Mouse (Mus musculus): ENCODE measurements around the gene Gm3633. TPM values are rescaled to one million over a fixed set of nuclear protein-coding genes. Genes with fewer than 3 reads are reported as not detected.
"Not testable (repeated sequence)": the region's sequence is repeated elsewhere in the genome, so short reads cannot be mapped to it uniquely, and the experiment has no call there.

The Gm3633 gene
- polyA plus RNA-seq (2015; fragmentation: Nextera tagmentation; extraction: Ambion mirVana) = not detected in 2 replicates

- H3K27ac ChIP-seq; H3K4me2 ChIP-seq (replicated peaks); H3K9ac ChIP-seq (replicated peaks); H3K36me3 ChIP-seq; H3K4me1 ChIP-seq (replicated peaks); H3K4me3 ChIP-seq (replicated peaks); H3K9me3 ChIP-seq; H3K27me3 ChIP-seq; ATAC-seq: not testable (repeated sequence)
- WGBS = 67% methylated on average over 1 of the region's 2 CpGs
These were observed at the start of gene Gm3633 for GRCm38 (mm10) chr14:42641817-42642216. TSS of gene Gm3633 (minus strand) at chr14:42641917.

GRCm38 (mm10) chr14:42655638-42656037 is 13.9 kb upstream of the Gm3633 start, which contains the start of gene Gm10378:
TSS of gene Gm10378 (plus strand) at chr14:42655938.
- ATAC-seq; H3K9ac ChIP-seq (replicated peaks); H3K27me3 ChIP-seq; H3K27ac ChIP-seq; H3K36me3 ChIP-seq; H3K4me3 ChIP-seq (replicated peaks); H3K9me3 ChIP-seq; H3K4me2 ChIP-seq (replicated peaks); H3K4me1 ChIP-seq (replicated peaks): not testable (repeated sequence)
- WGBS = no CpG with 5 or more reads among the region's 1 CpGs

GRCm38 (mm10) chr14:42599782-42600181 is 41.9 kb downstream of the Gm3633 start, which contains the start of gene Gm17124:
TSS of gene Gm17124 (minus strand) at chr14:42599882.
- H3K36me3 ChIP-seq; H3K4me2 ChIP-seq (replicated peaks); H3K27me3 ChIP-seq; ATAC-seq; H3K4me3 ChIP-seq (replicated peaks); H3K27ac ChIP-seq; H3K9ac ChIP-seq (replicated peaks); H3K4me1 ChIP-seq (replicated peaks); H3K9me3 ChIP-seq: not testable (repeated sequence)
- WGBS = no CpG with 5 or more reads among the region's 3 CpGs

Small RNA genes lying within 50 kb of the gene (microRNA-seq; reads per million reads assigned to microRNA genes)
- gene Gm23620 (not detected), gene Gm25228 (not detected)

Other genes with a start within 250 kb of the Gm3633 start
- not detected in 2 replicates for gene Gm8005, start 202.2 kb downstream of the Gm3633 start, polyA plus RNA-seq (2015; fragmentation: Nextera tagmentation; extraction: Ambion mirVana)
- gene Gm8011, start 178.0 kb downstream of the Gm3633 start, polyA plus RNA-seq (2015; fragmentation: Nextera tagmentation; extraction: Ambion mirVana) = not detected in 2 replicates
- gene Gm8020, start 139.6 kb downstream of the Gm3633 start, polyA plus RNA-seq (2015; fragmentation: Nextera tagmentation; extraction: Ambion mirVana) = not detected in 2 replicates
- not detected in 2 replicates for gene Gm8024, start 117.6 kb downstream of the Gm3633 start, polyA plus RNA-seq (2015; fragmentation: Nextera tagmentation; extraction: Ambion mirVana)
- not detected in 2 replicates for gene Gm17124, start 42.0 kb downstream of the Gm3633 start, polyA plus RNA-seq (2015; fragmentation: Nextera tagmentation; extraction: Ambion mirVana)
- gene Gm10378, start 14.0 kb upstream of the Gm3633 start, polyA plus RNA-seq (2015; fragmentation: Nextera tagmentation; extraction: Ambion mirVana) = not detected in 2 replicates
- not detected in 2 replicates for gene Gm3015, start 126.9 kb upstream of the Gm3633 start, polyA plus RNA-seq (2015; fragmentation: Nextera tagmentation; extraction: Ambion mirVana)
- not detected in 2 replicates for gene Gm10377, start 156.1 kb upstream of the Gm3633 start, polyA plus RNA-seq (2015; fragmentation: Nextera tagmentation; extraction: Ambion mirVana)
- not detected in 2 replicates for gene Gm21977, start 211.6 kb upstream of the Gm3633 start, polyA plus RNA-seq (2015; fragmentation: Nextera tagmentation; extraction: Ambion mirVana)